Mouse (Mus musculus) thymus, postnatal 14 days (tissue): ENCODE results near the gene Olfr1215.
"Not testable (repeated sequence)": the region's sequence is repeated elsewhere in the genome, so short reads cannot be mapped to it uniquely, and the experiment has no call there.

Experiments
- DNase-seq: peaks from one replicate; pipeline ENCODE4 v3.0.0; 2021

Gene Olfr1215

DNA sequence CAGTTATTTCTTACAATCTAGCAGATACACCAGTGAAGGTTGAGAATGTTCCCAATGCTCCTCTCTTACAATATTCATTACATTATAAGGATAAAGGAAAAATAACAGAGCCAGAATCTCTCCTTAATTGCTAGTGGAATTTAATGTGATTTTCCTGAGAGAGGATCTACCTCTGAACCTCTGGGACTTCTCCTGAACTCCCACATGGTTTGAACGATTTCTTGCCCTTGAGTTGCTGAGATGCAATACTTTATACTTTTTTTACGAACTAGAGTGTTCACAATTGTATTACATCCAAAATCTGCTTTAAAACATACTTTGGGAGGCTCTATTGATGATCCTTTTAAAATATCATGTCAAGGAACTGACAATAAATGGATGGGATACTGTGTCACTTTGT lies at the start of gene Olfr1215:
Gene Olfr1215 (minus strand): TSS at position 101 of the 400 bp plus-strand sequence.
- DNase-seq = no peak

DNA sequence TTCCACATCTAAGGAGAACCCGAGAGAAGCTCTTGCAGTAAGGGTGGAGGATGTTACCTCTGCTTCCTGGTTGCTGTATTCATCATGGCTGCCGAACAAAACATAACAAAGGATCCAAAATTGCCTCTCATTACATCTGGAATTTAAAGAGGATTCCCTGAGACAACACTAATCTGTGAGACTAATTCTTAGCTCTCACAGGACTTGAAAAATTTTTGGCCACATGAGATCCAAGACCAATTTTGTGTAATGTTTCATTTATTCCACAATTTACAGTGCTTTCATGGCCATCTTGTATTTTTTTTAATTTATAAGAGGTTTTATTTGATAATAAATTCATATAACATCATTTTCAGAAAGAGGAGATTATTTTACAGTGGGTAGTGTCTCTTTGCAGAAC lies 25.2 kb upstream of the Olfr1215 start, which contains the start of gene Olfr1217:
Gene Olfr1217 (minus strand): TSS at position 101 of the 400 bp plus-strand sequence.
- no peak for DNase-seq

DNA sequence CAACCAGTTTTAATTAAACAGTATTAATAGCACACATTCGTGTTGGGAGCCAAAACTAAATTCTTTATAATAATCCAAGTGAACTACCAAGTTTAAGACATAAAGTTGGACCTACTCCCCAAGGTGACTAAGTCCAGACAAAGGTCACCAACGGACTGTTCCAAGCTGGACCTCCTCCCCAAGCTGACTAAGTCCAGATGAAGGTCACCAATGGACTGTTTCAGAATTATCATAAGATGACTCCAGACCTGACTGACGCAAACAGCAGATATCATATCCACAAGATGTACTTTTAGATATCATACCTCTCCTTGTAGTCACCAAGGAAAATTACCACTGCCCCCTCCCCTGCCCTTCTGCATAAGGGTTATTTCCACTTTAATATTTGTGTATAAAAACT lies 14.7 kb upstream of the Olfr1215 start:
- DNase-seq = not testable (repeated sequence)

DNA sequence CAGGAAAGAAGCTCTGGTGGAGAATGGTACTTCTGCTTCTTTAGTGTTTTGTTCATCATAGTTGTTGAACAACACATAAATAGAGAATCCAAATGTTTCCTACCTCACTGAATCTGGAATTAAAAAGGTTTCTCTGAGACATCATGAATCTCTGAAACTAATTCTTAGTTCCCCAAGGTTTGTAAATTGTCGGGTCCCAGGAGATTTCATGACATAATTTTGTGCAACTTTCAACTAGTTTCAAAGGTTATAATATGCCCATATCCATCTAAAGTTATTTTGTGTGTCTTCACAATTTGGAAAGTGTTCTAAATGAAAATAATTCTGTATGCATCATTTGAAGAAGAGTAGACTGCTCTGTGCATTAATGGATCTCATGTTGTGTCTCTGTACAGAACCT lies 11.5 kb upstream of the Olfr1215 start, which contains the start of gene Olfr1216:
Gene Olfr1216 (minus strand): TSS at position 101 of the 400 bp plus-strand sequence.
- DNase-seq = no peak

DNA sequence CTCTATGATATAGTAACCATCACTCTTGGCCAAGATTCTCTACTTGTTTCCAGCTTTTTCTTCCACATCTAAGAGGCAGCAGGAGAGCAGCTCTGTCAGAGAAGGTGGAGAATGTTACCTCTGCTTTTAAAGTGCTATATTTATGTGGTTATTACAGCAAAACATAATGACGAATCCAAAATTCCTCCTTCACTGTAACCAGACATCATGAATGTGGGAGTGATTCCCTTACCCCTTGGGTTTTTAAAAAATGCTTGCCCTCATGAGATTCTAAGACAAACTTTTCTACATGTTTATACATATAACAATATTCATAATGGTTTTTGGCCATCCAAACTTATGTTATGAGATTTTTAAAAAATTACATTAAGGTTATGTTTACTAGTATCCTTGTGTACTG lies 14.2 kb downstream of the Olfr1215 start, which contains the start of gene Olfr1214:
Gene Olfr1214 (minus strand): TSS at position 101 of the 400 bp plus-strand sequence.
- no peak for DNase-seq

DNA sequence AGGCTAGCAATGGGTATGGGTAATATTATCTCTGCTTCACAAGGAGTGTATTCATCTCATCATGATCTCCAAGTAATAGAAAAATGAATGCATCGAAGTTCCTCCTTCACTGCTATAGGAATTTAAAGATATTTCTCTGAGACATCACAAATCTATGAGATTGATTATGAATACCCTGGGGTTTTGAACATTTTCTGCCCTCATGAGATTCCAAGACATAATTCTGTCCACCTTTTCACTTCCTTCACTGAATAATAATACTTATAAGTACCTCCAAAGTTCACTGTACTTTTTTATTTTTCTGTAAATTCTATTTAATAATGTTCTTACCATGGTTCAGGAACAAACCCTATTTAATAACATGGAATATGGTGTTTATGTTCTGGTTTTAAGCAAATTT lies 26.6 kb downstream of the Olfr1215 start, which contains the start of gene Gm13762:
Gene Gm13762 (minus strand): TSS at position 101 of the 400 bp plus-strand sequence.
- DNase-seq = no peak

DNA sequence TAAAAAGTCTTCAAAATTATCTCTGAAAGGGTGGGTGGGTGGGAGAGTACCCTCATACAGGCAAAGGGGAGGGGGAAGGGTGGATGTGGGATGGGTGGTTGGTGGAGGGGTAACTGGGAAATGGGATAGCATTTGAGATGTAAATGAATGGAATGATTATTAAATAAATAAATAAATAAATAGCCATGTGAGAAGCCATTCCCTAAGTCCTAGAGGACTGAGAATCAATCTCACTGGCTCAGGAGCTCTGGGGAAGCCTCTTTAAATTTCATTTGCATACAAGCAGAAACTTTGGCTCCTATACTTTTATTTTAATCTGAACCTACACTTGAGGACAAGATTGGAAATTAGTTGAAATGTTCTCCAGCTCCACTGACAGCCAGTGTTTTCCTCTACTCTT lies 53.1 kb downstream of the Olfr1215 start, which contains the start of gene Olfr1212:
Gene Olfr1212 (plus strand): TSS at position 301 of the 400 bp plus-strand sequence.
- no peak for DNase-seq
